Mouse (Mus musculus): ENCODE measurements around the gene Rfc1. TPM values are rescaled to one million over a fixed set of nuclear protein-coding genes. Genes with fewer than 3 reads are reported as not detected.
A peak's percentile ranks its signal among the peaks of the same experiment; 100 is the strongest.

Rfc1 gene
- 10 to 100 TPM; 27.5 to 30.4 TPM for total RNA-seq (2021)

GRCm38 (mm10) chr5:65335298-65336074 lies at the start of gene Rfc1:
TSS of gene Rfc1 (minus strand) at chr5:65335670.
- DNase-seq (ENCODE audit: low spot score), result peak; percentile 77
- intact Hi-C loops (cut with DNase I), result loop anchor here (2.0 kb wide), 1 partner anchor 55 kb away; the partner anchor contains the start of genes Lias and Rpl9

GRCm38 (mm10) chr5:65374746-65375145 lies 39.3 kb upstream of the Rfc1 start:
- intact Hi-C loops (cut with DNase I), result no loop called here
- DNase-seq (ENCODE audit: low spot score), result no peak

- intact Hi-C loops (cut with DNase I), result no loop called here
- no peak for DNase-seq (ENCODE audit: low spot score)
Measured at GRCm38 (mm10) chr5:65371551-65371950, 36.1 kb upstream of the Rfc1 start.

- no peak for DNase-seq (ENCODE audit: low spot score)
- intact Hi-C loops (cut with DNase I), result no loop called here
Measured at GRCm38 (mm10) chr5:65367837-65368236, 32.4 kb upstream of the Rfc1 start.

GRCm38 (mm10) chr5:65357771-65358170 lies 22.3 kb upstream of the Rfc1 start:
- intact Hi-C loops (cut with DNase I), result no loop called here
- no peak for DNase-seq (ENCODE audit: low spot score)

- intact Hi-C loops (cut with DNase I), result no loop called here
- no peak for DNase-seq (ENCODE audit: low spot score)
Measured at GRCm38 (mm10) chr5:65356851-65357250, 21.4 kb upstream of the Rfc1 start.

GRCm38 (mm10) chr5:65354985-65355384 lies 19.5 kb upstream of the Rfc1 start:
- no peak for DNase-seq (ENCODE audit: low spot score)
- intact Hi-C loops (cut with DNase I), result no loop called here

GRCm38 (mm10) chr5:65354097-65354496 lies 18.6 kb upstream of the Rfc1 start:
- intact Hi-C loops (cut with DNase I), result no loop called here
- DNase-seq (ENCODE audit: low spot score), result no peak

- intact Hi-C loops (cut with DNase I), result no loop called here
Measured at GRCm38 (mm10) chr5:65350508-65350907, 15.0 kb upstream of the Rfc1 start.

GRCm38 (mm10) chr5:65348168-65348567 lies 12.7 kb upstream of the Rfc1 start, which contains the start of gene Klb:
TSS of gene Klb (plus strand) at chr5:65348314.
- intact Hi-C loops (cut with DNase I), result no loop called here
- no peak for DNase-seq (ENCODE audit: low spot score)

More at GRCm38 (mm10) chr5:65350508-65350907, 15.0 kb upstream of the Rfc1 start:
- no peak for DNase-seq (ENCODE audit: low spot score)

GRCm38 (mm10) chr5:65340167-65340566 lies 4.7 kb upstream of the Rfc1 start:
- intact Hi-C loops (cut with DNase I), result no loop called here
- DNase-seq (ENCODE audit: low spot score), result no peak

GRCm38 (mm10) chr5:65338394-65338793 lies 2.9 kb upstream of the Rfc1 start:
- DNase-seq (ENCODE audit: low spot score), result no peak
- intact Hi-C loops (cut with DNase I), result no loop called here

- intact Hi-C loops (cut with DNase I), result loop anchor here (2.0 kb wide), 1 partner anchor 55 kb away; the partner anchor contains the start of genes Lias and Rpl9
- no peak for DNase-seq (ENCODE audit: low spot score)
Measured at GRCm38 (mm10) chr5:65336075-65336355, 545 bp upstream of the Rfc1 start.

- DNase-seq (ENCODE audit: low spot score), result no peak
- intact Hi-C loops (cut with DNase I), result no loop called here
Measured at GRCm38 (mm10) chr5:65334788-65335187, 682 bp downstream of the Rfc1 start.

- intact Hi-C loops (cut with DNase I), result no loop called here
- DNase-seq (ENCODE audit: low spot score), result no peak
Measured at GRCm38 (mm10) chr5:65329971-65330370, 5.5 kb downstream of the Rfc1 start.

- DNase-seq (ENCODE audit: low spot score), result no peak
- intact Hi-C loops (cut with DNase I), result no loop called here
Measured at GRCm38 (mm10) chr5:65326212-65326611, 9.3 kb downstream of the Rfc1 start.

- no peak for DNase-seq (ENCODE audit: low spot score)
- intact Hi-C loops (cut with DNase I), result no loop called here
Measured at GRCm38 (mm10) chr5:65324758-65325355, 10.6 kb downstream of the Rfc1 start.

GRCm38 (mm10) chr5:65324271-65324670 lies 11.2 kb downstream of the Rfc1 start:
- intact Hi-C loops (cut with DNase I), result no loop called here
- DNase-seq (ENCODE audit: low spot score), result no peak

GRCm38 (mm10) chr5:65322165-65322564 lies 13.3 kb downstream of the Rfc1 start:
- intact Hi-C loops (cut with DNase I), result no loop called here
- no peak for DNase-seq (ENCODE audit: low spot score)

GRCm38 (mm10) chr5:65319176-65319575 lies 16.3 kb downstream of the Rfc1 start:
- DNase-seq (ENCODE audit: low spot score), result no peak
- intact Hi-C loops (cut with DNase I), result no loop called here

GRCm38 (mm10) chr5:65308866-65309265 lies 26.6 kb downstream of the Rfc1 start:
- no peak for DNase-seq (ENCODE audit: low spot score)
- intact Hi-C loops (cut with DNase I), result no loop called here

GRCm38 (mm10) chr5:65308208-65308607 lies 27.3 kb downstream of the Rfc1 start:
- DNase-seq (ENCODE audit: low spot score), result no peak
- intact Hi-C loops (cut with DNase I), result no loop called here
